Mouse (Mus musculus): ENCODE measurements around the gene Capn7.

GRCm38 (mm10) chr14:31414967-31415376, 78.5 kb downstream of the Capn7 start:
- TF ChIP-seq CTCF (IDR thresholded peaks at IDR 0.05; ENCODE audit: insufficient read depth, low read depth, low read length) = no peak
- TF ChIP-seq POLR2A (IDR thresholded peaks at IDR 0.05; ENCODE audit: insufficient read depth, low read depth, low read length) = no peak

All from olfactory bulb, adult 2 months (tissue).